Mouse (Mus musculus): ENCODE results near the gene Mid1.
A peak's percentile ranks its signal among the peaks of the same experiment; 100 is the strongest.
"Not testable (repeated sequence)": the region's sequence is repeated elsewhere in the genome, so short reads cannot be mapped to it uniquely, and the experiment has no call there.

Gene Mid1

GRCm38 (mm10) chrX:169883536-169884272, 198.7 kb downstream of the Mid1 start:
- DNase-seq (ENCODE audit: low spot score), result peak; percentile 8

GRCm38 (mm10) chrX:169890541-169890940, 205.5 kb downstream of the Mid1 start:
- no peak for DNase-seq (ENCODE audit: low spot score)

GRCm38 (mm10) chrX:169892100-169892499, 207.1 kb downstream of the Mid1 start:
- no peak for DNase-seq (ENCODE audit: low spot score)

DNA sequence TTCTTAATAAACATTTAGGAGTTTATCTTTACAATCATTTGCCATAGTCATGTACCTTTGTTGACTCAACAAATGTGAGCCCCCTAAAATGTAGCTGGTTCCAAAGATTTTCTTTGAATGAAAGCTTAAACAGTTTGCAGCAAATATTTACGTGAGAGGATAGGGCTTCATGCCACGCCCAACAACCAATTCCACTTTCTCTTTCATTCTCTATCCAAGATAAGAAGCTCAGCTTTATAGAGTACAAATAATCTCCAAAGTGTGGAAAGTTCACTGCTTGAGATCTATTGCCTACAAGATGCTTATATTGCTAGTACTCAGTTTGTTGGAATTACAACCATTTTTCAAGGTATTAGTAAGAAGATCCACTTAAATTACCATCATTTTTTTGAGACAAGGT, 207.6 kb downstream of the Mid1 start:
- no peak for DNase-seq (ENCODE audit: low spot score)

DNA sequence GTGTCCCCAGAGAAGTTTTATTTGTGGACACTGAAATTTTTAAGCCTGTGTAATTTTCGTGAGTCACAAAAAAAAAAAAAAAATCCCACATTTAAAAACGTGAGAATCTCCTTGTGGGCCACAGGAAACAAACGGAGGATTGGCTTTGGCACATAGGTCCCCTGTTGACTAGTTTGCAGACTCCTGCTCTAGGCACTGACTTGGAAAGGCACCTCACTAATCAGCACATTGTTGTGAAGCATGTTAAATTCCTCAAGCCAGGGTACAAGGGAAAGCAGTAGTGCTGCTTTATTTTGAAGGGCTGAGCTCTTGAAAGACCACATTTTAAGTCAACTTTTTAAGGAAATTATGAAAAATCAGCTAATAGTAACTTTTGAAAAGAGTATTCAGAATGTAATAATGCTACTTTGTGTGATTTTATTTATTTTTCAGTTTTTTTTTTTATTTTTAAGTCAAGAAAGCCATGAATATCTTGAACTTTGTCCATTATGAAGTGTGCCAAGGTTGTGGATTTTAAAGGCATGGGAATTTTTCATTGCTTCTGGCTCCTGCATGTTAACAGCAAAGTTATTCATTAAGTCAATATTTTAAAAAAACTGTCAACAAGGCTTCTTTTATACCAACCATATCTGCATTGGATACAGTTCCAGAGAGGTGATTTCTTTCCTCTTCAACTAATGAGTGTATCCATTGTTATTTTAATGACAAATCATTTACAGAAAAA, 214.4 kb downstream of the Mid1 start:
- DNase-seq (ENCODE audit: low spot score), result no peak

DNA sequence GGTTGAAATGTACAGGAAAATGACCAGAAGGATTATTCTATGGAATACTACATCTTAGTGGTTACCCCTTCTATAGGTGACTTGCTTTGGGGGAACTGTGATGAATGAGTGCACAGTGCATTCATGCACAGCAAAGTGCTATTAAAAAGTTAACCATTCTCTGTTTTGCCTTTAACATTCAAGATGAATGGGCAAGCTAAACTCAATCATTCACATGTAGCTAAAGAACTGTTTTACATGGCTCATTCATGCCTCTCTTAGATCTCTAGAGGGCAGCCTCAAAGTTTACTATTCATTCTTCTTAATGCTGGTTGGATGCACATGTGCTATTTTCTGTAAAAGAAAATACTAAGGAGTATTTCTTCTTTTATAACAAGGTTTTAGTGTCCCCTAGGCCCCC, 217.9 kb downstream of the Mid1 start:
- no peak for DNase-seq (ENCODE audit: low spot score)

DNA sequence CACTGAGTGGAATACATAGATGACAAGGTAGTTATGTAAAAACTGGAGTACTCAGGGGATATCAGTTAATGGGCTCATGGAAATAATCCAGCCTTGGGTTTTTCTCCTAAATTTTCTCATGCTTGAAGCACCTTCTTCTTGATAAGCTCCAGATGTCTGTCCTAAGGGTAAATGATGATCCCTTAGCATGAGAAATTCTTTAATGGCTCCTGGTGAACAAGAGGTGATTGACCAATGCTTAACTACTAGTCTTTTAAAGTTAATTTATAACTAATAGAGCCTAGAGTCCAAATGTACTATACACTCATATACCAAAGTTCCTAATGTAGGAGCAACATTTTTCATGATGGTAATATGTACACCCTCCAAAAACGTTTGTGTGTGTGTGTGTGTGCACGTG, 218.7 kb downstream of the Mid1 start:
- DNase-seq (ENCODE audit: low spot score), result no peak

DNA sequence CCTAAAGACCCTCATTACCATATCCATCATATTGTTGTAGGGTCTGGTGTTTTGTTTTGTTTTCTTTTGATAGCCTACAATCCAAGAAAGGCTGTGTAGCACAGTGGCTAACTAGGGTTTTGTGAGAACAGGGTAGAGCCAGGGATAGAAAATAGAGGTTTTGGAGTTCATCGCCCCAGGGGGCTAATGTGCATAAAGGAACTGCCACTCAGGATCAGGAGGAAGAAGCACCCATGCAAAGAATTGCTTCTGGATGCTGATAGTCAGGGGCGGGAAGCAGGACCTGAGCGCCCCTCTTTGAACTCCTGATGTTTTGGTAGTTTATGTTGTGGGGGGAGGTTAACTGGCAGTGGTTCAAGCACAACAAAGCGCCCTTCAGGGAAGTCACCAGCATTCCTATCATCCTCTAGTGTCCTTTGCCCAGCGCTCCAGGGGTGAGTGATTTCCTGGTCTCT, 221.1 kb downstream of the Mid1 start:
- DNase-seq (ENCODE audit: low spot score), result no peak

- DNase-seq (ENCODE audit: low spot score), result no peak
Measured at GRCm38 (mm10) chrX:169909898-169910297, 224.9 kb downstream of the Mid1 start.

- DNase-seq (ENCODE audit: low spot score), result no peak
Measured at GRCm38 (mm10) chrX:169915738-169916137, 230.7 kb downstream of the Mid1 start.

GRCm38 (mm10) chrX:169922541-169922940, 237.5 kb downstream of the Mid1 start:
- DNase-seq (ENCODE audit: low spot score), result no peak

DNA sequence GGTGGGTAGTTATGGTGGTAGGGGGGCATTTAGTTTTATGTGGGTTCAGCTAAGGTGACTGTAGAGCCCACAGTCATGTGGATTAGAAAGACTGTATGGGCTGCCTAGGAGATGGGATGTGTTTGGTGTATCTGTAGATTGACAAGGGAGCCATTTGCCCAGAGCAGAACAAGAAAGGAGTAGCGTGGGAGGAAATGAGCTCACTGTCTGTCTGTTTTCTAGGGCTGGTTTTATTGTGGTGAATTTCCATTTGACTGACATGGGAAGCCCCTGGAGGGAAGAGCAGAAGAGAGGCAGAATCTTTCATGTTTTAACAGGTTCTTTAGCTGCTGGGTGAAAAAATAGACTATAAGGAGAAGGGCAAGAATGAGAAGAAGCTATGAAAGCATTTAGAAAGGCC, 238.4 kb downstream of the Mid1 start:
- no peak for DNase-seq (ENCODE audit: low spot score)

GRCm38 (mm10) chrX:169925600-169925999, 240.6 kb downstream of the Mid1 start:
- no peak for DNase-seq (ENCODE audit: low spot score)

DNA sequence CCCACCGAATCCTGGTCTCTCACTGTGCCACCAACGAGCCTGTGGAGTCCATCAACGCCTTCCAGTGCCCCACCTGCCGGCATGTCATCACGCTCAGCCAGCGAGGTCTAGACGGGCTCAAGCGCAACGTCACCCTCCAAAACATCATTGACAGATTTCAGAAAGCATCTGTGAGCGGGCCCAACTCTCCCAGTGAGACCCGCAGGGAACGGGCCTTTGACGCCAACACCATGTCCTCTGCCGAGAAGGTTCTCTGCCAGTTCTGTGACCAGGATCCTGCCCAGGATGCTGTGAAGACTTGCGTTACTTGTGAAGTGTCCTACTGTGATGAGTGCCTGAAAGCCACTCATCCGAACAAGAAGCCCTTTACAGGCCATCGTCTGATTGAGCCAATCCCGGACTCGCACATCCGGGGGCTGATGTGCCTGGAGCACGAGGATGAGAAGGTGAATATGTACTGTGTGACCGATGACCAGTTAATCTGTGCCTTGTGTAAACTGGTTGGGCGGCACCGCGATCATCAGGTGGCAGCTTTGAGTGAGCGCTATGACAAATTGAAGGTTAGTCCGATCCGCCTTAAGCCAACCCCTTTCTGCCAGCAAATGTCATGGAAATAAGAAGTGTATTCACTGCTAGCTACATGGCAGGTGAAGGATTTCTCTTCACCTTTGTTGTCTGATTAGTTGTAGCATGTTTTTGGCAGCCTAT, 242.3 kb downstream of the Mid1 start:
- no peak for DNase-seq (ENCODE audit: low spot score)

- DNase-seq (ENCODE audit: low spot score), result no peak
Measured at GRCm38 (mm10) chrX:169930868-169931267, 245.9 kb downstream of the Mid1 start.

DNA sequence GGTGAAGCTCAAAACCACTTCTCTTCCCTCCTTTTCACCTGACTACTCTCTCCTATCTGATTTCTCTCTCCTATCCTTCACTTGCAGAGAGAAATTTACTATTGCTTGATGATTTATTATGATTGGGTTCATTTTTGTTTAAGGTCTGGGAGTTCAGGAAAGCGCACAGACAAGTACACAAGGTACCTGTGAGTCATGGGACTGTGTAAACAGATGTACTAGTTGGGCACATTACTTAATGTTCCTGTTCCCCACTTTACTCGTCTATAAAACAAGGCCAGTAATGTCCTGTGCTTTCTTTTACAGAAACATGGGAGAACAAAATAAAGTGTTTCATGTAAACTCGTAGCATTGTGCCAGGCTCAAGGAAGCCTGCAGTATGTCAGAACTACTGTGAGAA, 248.2 kb downstream of the Mid1 start:
- no peak for DNase-seq (ENCODE audit: low spot score)

DNA sequence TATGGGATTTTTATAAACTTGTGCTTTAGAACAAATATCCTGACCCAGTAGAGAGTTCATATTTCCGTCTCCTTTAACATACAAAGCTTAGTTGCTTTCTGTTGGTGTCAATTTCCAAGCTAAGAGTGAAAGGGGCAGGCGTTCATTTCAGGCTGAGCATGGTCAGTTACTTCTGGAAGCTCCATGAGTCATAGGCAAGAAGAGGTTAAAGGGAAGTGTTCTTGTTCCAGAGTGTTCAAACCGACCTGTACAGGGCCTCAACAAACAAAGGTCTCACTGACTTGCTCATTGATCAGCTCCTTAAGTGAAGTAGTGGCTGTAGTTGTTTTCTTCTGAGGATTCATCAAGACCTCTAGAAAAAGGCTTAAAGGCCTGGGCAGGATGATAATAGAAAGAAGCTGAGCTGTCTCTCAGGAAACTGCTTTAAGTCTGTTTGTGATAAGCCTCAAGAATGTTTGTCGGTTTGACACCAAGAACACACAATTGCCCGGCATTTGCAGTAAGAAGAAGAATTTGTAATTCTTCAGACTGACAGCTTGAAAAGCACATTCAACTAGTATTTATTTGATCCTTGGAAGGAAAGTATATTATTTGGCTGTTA, 252.2 kb downstream of the Mid1 start:
- DNase-seq (ENCODE audit: low spot score), result no peak

GRCm38 (mm10) chrX:169940531-169940930, 255.5 kb downstream of the Mid1 start:
- DNase-seq (ENCODE audit: low spot score), result no peak

GRCm38 (mm10) chrX:169950596-169950995, 265.6 kb downstream of the Mid1 start:
- no peak for DNase-seq (ENCODE audit: low spot score)

DNA sequence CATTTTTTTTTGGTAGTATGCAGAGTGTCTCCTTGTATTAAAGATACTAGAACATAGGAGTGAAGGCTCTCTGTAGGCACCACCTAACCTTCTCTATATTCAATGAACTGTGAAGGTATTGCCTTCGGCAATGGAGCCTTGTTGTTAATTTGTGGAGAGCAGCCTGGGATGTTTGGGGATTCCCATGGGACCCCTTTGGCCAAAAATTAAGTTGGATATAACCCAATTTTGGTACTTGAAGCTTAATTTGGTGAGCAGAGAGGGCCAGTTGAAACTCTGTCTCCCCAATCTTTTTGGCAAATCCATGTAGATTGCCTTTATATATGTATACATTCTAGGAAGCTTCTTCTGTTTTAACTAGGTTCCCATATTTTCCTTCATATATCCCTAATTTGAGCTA, 284.3 kb downstream of the Mid1 start:
- no peak for DNase-seq (ENCODE audit: low spot score)

DNA sequence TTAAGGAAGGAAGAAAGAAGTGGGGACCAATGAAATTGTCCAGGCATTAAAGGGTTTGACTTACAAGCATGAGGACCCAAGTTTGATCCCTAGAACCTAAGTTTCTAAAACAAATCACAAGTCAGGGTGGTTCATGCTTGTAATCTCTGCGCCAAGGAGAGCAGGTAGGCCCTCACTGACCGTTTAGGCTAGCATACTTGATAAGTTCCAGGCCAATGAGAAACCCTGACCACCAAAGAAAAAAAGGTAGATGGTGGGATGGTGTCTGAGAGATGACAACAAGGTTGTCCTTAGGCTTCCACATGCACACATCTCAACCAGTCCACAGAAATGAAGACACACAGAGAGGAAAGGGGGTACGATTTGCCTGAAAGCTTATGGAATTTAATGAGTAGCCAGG, 284.8 kb downstream of the Mid1 start:
- DNase-seq (ENCODE audit: low spot score), result not testable (repeated sequence)

GRCm38 (mm10) chrX:169970546-169970945, 285.5 kb downstream of the Mid1 start:
- not testable (repeated sequence) for DNase-seq (ENCODE audit: low spot score)

DNA sequence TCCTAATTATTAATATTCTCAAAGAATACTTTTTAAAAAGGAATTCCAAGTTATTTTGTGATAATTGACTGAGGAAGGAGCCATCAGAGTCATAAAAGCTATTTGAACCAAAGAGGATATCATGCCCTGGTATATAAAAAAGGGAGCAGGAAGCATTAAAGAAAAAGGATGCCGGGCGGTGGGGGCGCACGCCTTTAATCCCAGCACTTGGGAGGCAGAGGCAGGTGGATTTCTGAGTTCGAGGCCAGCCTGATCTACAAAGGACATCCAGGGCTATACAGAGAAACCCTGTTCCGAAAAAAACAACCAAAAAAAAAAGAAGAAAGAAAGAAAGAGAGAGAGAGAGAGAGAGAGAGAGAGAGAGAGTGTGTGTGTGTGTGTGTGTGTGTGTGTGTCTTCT, 286.6 kb downstream of the Mid1 start:
- not testable (repeated sequence) for DNase-seq (ENCODE audit: low spot score)
